Mouse (Mus musculus) embryo, embryonic 11.5 days (tissue): ENCODE measurements around the gene Zcchc24.
A peak's percentile ranks its signal among the peaks of the same experiment; 100 is the strongest.

ENCODE experiments used
- DNase-seq: peaks from one replicate; pipeline ENCODE4 v3.0.0-alpha.2; 2012; ENCODE audit warnings: low read depth, low spot score

Zcchc24 gene

GRCm38 (mm10) chr14:25776294-25776693 lies 7.5 kb upstream of the Zcchc24 start:
- no peak for DNase-seq

- DNase-seq: no peak
Observed at GRCm38 (mm10) chr14:25774100-25774499, 5.3 kb upstream of the Zcchc24 start.

- DNase-seq: no peak
Observed at GRCm38 (mm10) chr14:25773039-25773438, 4.2 kb upstream of the Zcchc24 start.

DNA sequence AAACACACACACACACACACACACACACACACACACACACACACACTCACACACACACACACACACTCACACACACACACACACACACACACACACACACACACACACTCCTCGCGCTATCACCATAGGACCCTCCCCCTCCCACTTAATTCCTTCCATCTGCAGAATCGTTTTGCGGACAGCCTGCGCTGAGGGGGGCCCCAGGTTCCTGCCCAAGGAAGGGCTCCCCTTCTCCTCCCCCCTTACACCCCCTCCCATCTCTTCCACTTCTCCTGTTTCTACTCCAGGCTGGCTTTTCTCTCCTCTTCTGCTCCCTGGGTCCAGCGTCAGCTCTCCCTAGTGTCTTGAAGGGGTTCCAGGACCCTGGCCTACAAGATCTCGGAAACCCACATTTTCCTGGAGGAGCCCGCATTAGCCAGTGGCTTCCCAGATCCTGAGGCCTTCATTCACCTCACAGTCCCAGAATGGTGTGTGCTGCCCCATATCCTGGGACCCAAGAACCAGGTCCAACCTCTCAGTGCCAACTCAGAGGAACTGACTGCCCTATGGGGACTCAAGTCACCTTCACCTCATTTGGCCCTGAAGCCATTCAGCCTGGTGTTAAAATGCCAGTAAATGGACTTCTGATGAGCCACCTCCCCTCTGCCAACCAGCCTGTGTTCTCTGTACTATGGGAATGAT lies 927 bp upstream of the Zcchc24 start:
- DNase-seq: peak; percentile 57

DNA sequence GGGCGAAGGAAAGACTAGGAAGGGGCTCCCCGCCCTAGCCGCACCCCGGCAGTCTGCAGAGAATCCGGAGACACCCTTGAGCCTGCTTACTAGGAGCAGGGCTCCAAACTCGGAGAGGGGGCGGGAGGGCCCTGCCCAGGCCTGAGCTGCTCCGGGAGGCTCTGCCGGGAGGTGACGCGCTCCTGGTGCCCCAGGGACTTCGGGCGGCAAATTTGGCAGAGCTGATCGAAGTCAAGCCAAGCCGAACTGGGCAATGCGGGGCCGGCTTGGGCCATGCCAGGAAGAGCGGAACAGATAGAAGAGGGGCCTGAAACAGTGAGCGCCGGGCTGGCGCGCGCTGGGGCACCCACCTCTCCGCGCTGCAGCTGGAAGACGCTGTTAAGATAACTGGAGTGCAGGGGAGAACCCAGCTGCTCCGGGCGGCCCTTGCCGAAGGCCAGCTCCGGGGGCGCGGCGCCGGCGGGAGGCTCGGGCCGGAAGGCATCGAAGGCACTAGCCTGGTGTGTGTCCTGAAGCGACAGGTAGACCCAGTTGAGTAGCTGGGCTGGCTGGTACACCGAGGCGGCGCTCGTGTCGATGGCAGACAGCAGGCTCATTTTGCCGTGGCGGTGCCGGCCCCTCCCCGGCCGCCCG lies 462 bp downstream of the Zcchc24 start:
- DNase-seq: no peak

DNA sequence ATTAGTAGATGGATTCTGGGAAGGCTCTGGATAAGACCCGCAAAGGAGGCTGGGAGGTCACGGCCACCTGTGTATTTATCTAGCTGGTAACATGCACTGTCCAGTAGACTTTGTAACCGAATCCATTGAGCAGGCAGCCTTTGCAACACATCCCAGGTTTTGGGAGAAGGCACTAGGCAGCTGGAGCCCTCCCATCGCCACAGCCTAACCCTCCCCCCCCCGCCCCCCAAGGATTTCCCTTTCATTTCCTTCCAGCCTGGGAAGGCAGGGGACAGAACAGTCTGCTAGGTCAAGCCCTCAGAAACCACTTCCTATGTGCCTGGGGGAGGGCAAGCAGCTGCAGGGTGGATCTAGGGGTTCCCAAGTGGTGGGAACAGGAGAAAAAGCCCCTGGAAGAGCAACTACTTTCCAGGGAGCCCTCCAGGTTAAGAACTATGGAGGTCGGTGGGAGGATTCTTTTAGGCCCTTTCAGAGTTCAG lies 1.1 kb downstream of the Zcchc24 start:
- DNase-seq: no peak

- no peak for DNase-seq
Observed at GRCm38 (mm10) chr14:25766441-25766840, 2.4 kb downstream of the Zcchc24 start.

DNA sequence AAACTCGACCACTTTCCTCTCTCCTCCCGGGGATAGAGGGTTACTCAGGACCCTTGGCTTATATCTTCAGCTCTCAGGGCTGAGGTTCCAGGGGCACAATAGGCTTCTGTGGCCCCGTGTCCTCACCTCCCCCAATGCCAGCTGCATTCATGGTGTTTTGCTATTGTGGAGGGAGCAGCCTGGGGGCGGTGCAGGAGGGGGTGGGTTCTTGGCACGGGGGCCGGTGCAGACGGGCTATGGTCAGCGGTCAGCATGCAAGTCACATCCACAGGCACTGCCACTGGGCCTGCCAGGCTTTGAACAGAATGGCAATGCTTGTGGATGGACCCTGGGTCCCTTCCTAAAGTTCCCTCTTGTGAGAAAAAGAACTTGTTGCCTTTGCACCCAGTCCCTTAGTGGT lies 2.9 kb downstream of the Zcchc24 start:
- DNase-seq: no peak

- DNase-seq: no peak
Observed at GRCm38 (mm10) chr14:25765146-25765545, 3.7 kb downstream of the Zcchc24 start.

DNA sequence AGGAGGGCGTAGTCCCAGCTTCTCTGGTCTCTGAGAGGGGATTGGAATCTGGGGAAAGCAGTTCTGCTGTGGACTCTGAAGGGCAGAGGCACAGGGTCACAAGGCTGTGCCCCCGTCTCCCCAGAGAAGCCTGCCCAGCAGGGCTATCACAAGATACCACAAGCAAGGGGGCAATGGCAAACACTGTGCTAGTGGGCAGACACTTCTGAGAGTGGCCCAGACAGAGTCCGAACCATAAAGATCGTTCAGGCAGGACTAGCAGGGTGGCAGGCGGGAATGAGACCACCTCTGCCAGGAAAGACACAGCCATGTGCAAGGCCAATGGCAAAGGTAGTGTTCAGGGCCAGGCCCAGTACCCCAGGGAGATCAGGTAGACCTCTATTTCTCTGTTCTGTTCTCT lies 7.7 kb downstream of the Zcchc24 start:
- no peak for DNase-seq

GRCm38 (mm10) chr14:25759981-25760537 lies 8.8 kb downstream of the Zcchc24 start:
- no peak for DNase-seq

- DNase-seq: no peak
Observed at GRCm38 (mm10) chr14:25759551-25759950, 9.3 kb downstream of the Zcchc24 start.

DNA sequence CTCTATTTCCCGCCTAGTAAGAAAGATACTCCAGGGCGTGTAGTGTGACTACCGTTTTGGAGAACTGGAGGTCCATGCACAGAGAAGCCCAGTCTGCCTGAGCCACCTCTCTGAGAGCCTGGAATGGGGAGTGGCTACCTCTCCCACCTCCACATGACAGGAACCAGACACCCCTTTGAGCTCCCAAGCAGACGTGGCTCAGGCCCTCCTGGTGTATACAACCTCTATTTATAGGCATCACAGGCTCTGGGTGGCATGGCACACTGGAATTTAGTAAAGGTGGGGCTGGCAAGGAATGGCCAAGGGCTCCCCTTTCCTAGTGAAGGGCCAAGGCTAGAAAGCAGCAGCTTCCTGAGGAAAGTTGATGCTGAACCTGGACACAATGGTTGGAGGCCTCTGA lies 10.9 kb downstream of the Zcchc24 start:
- DNase-seq: no peak

GRCm38 (mm10) chr14:25756385-25756990 lies 12.4 kb downstream of the Zcchc24 start:
- no peak for DNase-seq

DNA sequence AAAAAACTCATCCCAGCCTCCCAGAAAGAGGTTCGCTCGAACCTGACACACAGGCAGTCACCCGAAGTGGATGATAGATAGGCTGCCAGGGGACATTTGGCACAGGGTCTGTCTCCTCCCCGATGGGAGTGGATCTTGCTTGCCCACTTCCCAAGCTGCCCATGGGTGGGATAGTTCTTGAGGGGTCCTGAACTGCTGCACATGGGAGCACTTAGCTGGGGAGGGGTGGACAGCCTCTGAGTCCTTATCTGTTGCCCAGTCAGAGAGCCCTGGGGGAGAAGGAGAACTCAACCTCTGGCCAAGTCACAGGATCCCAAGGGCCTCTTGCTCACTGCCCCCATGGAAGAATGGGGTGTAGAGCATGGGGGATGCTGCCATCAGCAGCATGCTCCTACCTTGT lies 13.3 kb downstream of the Zcchc24 start:
- no peak for DNase-seq

DNA sequence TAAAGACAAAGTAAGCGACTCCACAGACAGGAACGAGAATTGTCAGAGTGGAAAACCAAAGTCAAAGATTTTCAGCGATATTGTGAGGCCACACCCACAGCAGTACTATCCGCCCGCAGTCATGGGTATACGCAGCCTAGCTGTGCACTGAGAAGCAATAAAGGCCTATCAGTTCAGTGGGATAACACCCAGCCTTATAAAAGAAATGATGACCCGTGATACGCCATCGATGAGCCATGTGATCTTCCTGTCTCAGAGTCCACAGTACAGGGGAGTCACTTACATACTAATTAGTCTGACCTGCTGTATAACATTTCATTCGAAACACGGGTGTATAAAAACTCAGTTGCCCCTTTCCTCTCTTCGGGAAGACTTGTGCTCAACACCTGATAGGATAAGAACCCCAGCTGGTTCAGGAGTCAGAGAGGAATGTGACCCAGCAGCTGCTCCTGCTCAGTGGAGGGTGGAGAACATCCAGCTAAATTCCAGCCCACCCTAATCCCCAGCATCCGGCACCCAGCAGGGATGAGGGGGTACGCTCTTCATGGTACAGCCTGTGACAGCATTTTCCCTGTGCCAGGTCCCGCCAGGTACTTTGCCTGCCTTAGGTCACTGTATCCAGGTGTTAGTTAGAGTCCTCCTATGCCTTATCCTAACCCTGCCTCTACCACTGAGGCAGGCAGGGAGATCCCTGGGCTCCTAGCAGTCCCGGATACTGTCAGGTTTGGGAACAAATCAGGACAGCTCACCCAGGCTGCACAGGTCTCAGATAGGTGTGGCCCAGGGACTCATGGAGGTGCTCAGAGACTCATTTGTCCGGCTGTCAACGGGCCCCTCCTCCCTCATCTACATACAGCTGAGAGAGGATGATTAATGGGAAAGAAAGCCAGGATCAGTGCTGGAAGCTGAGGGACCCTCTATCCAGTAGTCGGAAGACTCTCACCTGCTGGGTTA lies 14.0 kb downstream of the Zcchc24 start:
- no peak for DNase-seq

DNA sequence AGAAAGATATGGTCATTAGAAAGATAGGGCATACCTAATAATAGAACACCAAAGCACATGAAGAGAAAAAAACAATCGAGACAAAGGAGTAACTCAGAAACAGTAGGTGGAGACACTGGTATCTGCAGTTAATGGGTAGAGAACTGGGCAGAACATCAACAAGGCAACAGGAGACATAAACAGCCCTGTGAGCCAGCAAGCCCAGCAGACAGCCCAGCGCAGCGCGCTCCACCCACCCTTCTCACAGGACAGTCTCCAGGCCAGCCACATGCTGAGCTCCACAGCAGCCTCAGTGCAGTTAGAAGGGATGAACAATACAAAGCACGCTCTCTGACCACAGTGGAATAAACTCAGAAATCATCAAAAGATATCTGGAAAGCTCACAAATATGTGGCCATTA lies 15.8 kb downstream of the Zcchc24 start:
- no peak for DNase-seq

DNA sequence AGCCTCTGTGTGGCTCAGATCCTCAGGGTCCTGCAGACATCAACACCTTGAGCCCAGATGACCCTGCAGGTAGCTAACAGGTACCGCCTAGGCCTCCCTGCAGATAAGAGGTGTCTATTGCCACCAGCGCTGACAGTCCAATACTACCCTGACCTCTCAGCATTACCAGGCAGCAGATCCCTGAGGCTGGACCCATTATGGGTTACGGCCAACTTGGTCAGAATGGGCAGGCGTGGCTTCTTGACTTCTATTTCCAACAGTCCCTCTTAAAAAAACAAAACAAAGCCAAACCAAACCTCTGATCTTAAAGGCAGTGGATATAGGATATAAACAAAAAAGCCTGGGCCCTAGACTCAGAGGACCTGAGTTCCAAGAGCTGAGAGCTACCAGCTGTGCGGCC lies 17.8 kb downstream of the Zcchc24 start:
- DNase-seq: no peak

DNA sequence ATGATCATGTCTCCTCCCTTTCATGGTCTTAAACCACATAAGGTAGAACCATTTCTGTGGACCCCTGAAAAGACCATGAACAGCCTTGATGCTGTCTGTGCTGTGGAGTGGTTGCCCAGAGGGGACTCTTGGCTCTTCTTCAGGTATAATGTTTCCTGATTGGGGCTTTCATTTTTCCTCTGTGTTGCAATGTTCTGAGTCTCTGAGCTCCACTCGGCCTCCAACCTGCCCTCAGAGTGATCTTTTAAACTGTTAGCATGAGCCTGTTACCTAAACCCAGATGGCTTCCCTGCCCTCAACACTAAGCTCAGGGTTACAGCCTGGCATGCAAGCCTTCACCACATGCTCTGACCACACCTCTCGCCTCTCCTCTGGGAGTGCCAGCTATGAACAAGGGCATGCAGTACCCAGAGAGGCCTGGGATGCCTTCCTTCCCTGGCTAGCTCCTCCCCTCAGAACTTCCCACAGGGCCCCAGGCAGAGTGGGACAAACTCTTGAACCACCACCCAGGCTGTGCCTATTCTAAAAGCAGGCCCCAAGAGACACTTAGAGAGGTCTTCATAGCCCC lies 18.3 kb downstream of the Zcchc24 start:
- DNase-seq: no peak

- no peak for DNase-seq
Observed at GRCm38 (mm10) chr14:25749143-25749909, 19.5 kb downstream of the Zcchc24 start.
